In the genomic region with DNA sequence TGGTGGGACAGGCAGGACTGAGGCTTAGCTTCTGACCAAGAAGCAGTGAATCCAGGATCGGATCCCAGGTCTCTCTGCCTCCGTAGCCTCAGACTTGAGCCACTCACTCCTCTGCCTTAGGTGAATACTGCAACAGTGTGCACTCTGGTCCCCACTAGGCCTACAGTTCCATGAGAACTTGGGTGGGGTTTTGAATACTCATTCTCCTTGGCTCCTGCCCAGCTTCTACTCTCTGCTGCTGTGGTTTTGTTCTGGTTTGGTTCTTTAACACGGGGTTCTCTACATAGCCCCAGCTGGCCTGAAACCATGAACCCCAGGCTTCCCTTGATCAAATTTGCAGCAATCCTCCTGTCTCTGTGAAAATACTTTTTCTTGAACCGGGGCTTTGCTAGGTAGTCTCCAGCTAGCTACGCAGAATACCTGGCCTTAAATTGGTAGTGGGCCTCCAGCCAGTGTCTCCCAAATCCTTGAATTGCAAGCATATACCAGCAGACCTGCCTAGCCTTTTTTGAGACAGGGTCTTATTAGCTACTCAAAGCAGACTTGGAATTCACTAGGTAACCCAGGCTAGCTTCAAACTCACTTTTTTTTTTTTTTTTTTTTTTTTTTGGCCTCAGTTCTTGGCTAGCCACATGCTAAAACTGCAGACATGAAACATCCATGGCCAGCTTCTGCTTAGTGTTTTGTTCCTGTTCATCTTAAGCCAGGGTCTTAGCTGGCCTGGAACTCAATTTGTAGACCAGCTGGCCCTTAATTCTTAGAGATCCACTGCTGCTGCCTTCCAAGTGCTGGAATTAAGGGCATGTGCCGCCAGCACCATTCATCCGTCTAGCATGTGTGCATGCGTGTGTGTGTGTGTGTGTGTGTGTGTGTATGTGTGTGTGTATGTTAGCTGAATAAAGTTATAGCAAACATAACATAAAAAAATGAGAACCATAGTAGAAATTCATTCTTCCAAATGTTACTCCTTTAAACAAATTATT, we compare ENCODE assay signal across 10 mouse cellular contexts. TPM values are rescaled to one million over a fixed set of nuclear protein-coding genes. Genes with fewer than 3 reads are reported as not detected.
DNase-seq lines count a peak whose midpoint lies in the region; ATAC-seq and TF ChIP-seq lines count a peak whose summit lies in the region.
"Had no signal": no experiment of that assay in that cellular context is flagged by ENCODE, and none has a peak within 500 bp of the region (broad histone marks: within the 10 kb centered on the region; RNA-seq: fewer than 3 reads in every experiment).

No protein-coding gene starts in this region.

- H3K4me3 ChIP-seq in liver, adult 2 months (ENCODE audit: insufficient read depth, low read depth, low read length) = no peak overlapping the region
- H3K4me3 ChIP-seq in myocyte = no peak overlapping the region
- no peak overlapping the region for H3K4me3 ChIP-seq in kidney, embryonic 15.5 days (replicated peaks)

- DNase-seq in liver, adult 2 months (ENCODE audit: extremely low read depth, low read depth, low spot score) = no peak
- DNase-seq in liver (no peak), MEL-GATA-1-ER (ENCODE audit: extremely low read depth, low read depth) (peak; percentile 76)
- no peak for DNase-seq in left cerebral cortex, adult 18-20 months (ENCODE audit: low spot score in 2 of 2)
- no peak for DNase-seq in kidney, adult 18-20 months
- DNase-seq: right cerebral cortex, postnatal 14 days had no signal

- H3K4me1 ChIP-seq in liver, adult 2 months (ENCODE audit: control insufficient read depth, insufficient read depth, low read length) = peaks cover 45% of the 10 kb centered on the region
- H3K4me1 ChIP-seq in kidney, embryonic 15.5 days = peaks cover 39% of the 10 kb centered on the region

- H3K27me3 ChIP-seq in liver, adult 2 months (ENCODE audit: control insufficient read depth, insufficient read depth, low read length) = no peaks in the 10 kb centered on the region
- H3K27me3 ChIP-seq in myocyte (ENCODE audit: control insufficient read depth, insufficient read depth, insufficient read length) = no peaks in the 10 kb centered on the region
- H3K27me3 ChIP-seq in kidney, embryonic 15.5 days = no peaks in the 10 kb centered on the region

- no peak for TF ChIP-seq CTCF in liver, adult 2 months (IDR thresholded peaks at IDR 0.05; ENCODE audit: low read depth, low read length)

- peak overlapping the region; percentile 75 for H3K4me2 ChIP-seq in myocyte (ENCODE audit: low read depth)
- no peak overlapping the region for H3K4me2 ChIP-seq in kidney, embryonic 15.5 days

- H3ac ChIP-seq in myocyte (ENCODE audit: control insufficient read depth, insufficient read length) = no peak overlapping the region

- H3K27ac ChIP-seq in liver, adult 2 months (replicated peaks; ENCODE audit: insufficient read depth, low read depth, low read length) = peak overlapping the region; percentile 25; the same call in 1 of the 2 replicates
- H3K27ac ChIP-seq in kidney, embryonic 15.5 days = no peak overlapping the region

- no peaks in the 10 kb centered on the region for H3K9me3 ChIP-seq in kidney, embryonic 15.5 days (replicated peaks)

- 0 out of 2 replicates have a peak, but pooled peaks have one; percentile 4 for ATAC-seq in granulocyte monocyte progenitor cell, adult 5-6 weeks (replicated peaks; ENCODE audit: poor library complexity, severe bottlenecking)
- ATAC-seq in kidney, embryonic 15.5 days (replicated peaks; ENCODE audit: low FRiP score) = no peak
- ATAC-seq: midbrain, embryonic 16.5 days had no signal

- TF ChIP-seq POLR2A in liver, adult 2 months (IDR thresholded peaks at IDR 0.05; ENCODE audit: extremely low read depth, insufficient read depth, low read length) = no peak
- TF ChIP-seq POLR2A in myocyte (IDR thresholded peaks at IDR 0.05; ENCODE audit: insufficient read length, low read depth) = no peak

- H3K9ac ChIP-seq in liver, adult 2 months (ENCODE audit: low read depth, low read length) = no peak overlapping the region
- no peak overlapping the region for H3K9ac ChIP-seq in kidney, embryonic 15.5 days

- peaks cover 42% of the 10 kb centered on the region; the same call in 1 of the 2 replicates for H3K79me2 ChIP-seq in liver, adult 2 months (ENCODE audit: control insufficient read depth, insufficient read depth, low read length)
- peaks cover 82% of the 10 kb centered on the region for H3K79me2 ChIP-seq in myocyte (ENCODE audit: control insufficient read depth, insufficient read depth)

- H3K36me3 ChIP-seq in liver, adult 2 months (ENCODE audit: control insufficient read depth, insufficient read depth, low read length) = peaks cover 2% of the 10 kb centered on the region; the same call in 1 of the 2 replicates
- H3K36me3 ChIP-seq in myocyte (ENCODE audit: control insufficient read depth, insufficient read depth) = no peaks in the 10 kb centered on the region
- 0 out of 2 replicates have a peak, but pooled peaks cover 4% of the 10 kb centered on the region for H3K36me3 ChIP-seq in kidney, embryonic 15.5 days

- WGBS in liver, adult 2 months = 67% methylated on average over 8 of the region's 8 CpGs
- WGBS in kidney, embryonic 15.5 days = 93% methylated on average over 8 of the region's 8 CpGs

TF ChIP-seq in myocyte, 11 proteins besides CTCF, POLR2A, EP300 and RAD21:
- TF ChIP-seq TCF12 (IDR thresholded peaks at IDR 0.05; ENCODE audit: insufficient read depth, poor library complexity, severe bottlenecking) (no peak), REST (IDR thresholded peaks at IDR 0.05; ENCODE audit: insufficient read depth, insufficient read length) (no peak), USF1 (IDR thresholded peaks at IDR 0.05; ENCODE audit: low read depth) (no peak), SRF (IDR thresholded peaks at IDR 0.05; ENCODE audit: control insufficient read depth, insufficient read length, low read depth) (no peak), MYOD1 (IDR thresholded peaks at IDR 0.05; ENCODE audit: control insufficient read depth in 1 of 3, insufficient read length in 2 of 3, low read depth in 2 of 3) (no peak), E2F4 (IDR thresholded peaks at IDR 0.05; ENCODE audit: insufficient read depth) (no peak), MAX (IDR thresholded peaks at IDR 0.05; ENCODE audit: low read depth) (no peak)
TF ChIP-seq in myocyte: peak in this region for 0.

RNA-seq across cellular contexts. Expression of a gene that starts 3.7 kb away (rescaled TPM):
- total RNA-seq in liver, adult 2 months (2014; rRNA removed) = 58.5 and 76.4 TPM in 2 replicates
- polyA plus RNA-seq in liver, adult 2 months (2012; rRNA removed) = 48.7 and 60.4 TPM in 2 replicates
- total RNA-seq in granulocyte monocyte progenitor cell, adult 5-6 weeks (2014; fragmentation: Nextera tagmentation) = 51.6 and 54.7 TPM in 2 replicates
- total RNA-seq in granulocyte monocyte progenitor cell, adult 5-6 weeks (2017) = 52.1 and 80.7 TPM in 2 replicates
- 93.7 TPM for polyA plus RNA-seq in myocyte (2012; fragmentation: generic; extraction: Trizol)
- total RNA-seq in left cerebral cortex, adult 18-20 months (2021) = 10 to 100 TPM; 38.8 to 46.7 TPM
- 44.8 and 45.1 TPM in 2 replicates for polyA plus RNA-seq in kidney, embryonic 15.5 days (2015; fragmentation: Nextera tagmentation; extraction: Ambion mirVana)

RNA-seq across cellular contexts. Expression of a gene that starts 35.0 kb away (rescaled TPM):
- 3.8 and 4.1 TPM in 2 replicates for total RNA-seq in liver, adult 2 months (2014; rRNA removed)
- polyA plus RNA-seq in liver, adult 2 months (2012; rRNA removed) = 3.9 and 4.0 TPM in 2 replicates
- 1.1 and 1.5 TPM in 2 replicates for total RNA-seq in granulocyte monocyte progenitor cell, adult 5-6 weeks (2014; fragmentation: Nextera tagmentation)
- total RNA-seq in granulocyte monocyte progenitor cell, adult 5-6 weeks (2017) = 0.93 and 1.6 TPM in 2 replicates
- polyA plus RNA-seq in myocyte (2012; fragmentation: generic; extraction: Trizol) = 284 TPM
- 10 to 100 TPM; 22.7 to 24.9 TPM for total RNA-seq in left cerebral cortex, adult 18-20 months (2021)
- 131 and 150 TPM in 2 replicates for polyA plus RNA-seq in kidney, embryonic 15.5 days (2015; fragmentation: Nextera tagmentation; extraction: Ambion mirVana)
